Mouse (Mus musculus): ENCODE results near the gene Mbd6. TPM values are rescaled to one million over a fixed set of nuclear protein-coding genes. Genes with fewer than 3 reads are reported as not detected.

The Mbd6 gene
- total RNA-seq, 2 experiments from 2014 or later = 42.2 to 52.4 TPM

DNA sequence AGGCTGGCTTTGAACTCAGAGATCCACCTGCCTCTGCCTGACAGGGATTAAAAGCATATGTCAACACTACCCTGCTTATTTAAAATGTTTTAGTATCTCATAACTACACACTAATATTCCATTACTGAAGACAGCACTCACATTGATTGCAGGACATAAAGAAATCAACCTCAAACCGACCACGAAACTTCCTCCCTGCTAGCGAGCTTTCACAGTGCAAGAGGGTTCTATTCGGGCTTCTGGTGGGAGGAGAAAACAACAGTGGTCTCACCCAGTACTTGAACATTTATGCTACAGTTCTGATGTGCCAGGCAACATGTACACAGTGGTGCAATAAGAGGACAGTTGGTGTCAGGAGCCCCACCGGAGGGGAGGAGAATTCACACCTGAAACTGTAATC, 38.0 kb downstream of the Mbd6 start:
- no peak for TF ChIP-seq CTCF (IDR thresholded peaks at IDR 0.05)
- H3K27ac ChIP-seq = no peak overlapping the region
- intact Hi-C loops (cut with DNase I) = no loop called here
- DNase-seq (ENCODE audit: extremely low spot score in 1 of 2, low spot score in 2 of 2) = no peak
- H3K4me3 ChIP-seq = no peak overlapping the region

- Histone ChIP-seq H3K27ac (no peak overlapping the region), H3K4me3 (no peak overlapping the region)
- intact Hi-C loops (cut with DNase I) = no loop called here
- no peak for TF ChIP-seq CTCF (IDR thresholded peaks at IDR 0.05)
- DNase-seq (ENCODE audit: extremely low spot score in 1 of 2, low spot score in 2 of 2) = no peak
Observed at GRCm38 (mm10) chr10:127238241-127238824, 50.5 kb downstream of the Mbd6 start.

GRCm38 (mm10) chr10:127236541-127236940, 52.3 kb downstream of the Mbd6 start:
- Histone ChIP-seq H3K27ac (no peak overlapping the region), H3K4me3 (no peak overlapping the region)
- TF ChIP-seq CTCF (IDR thresholded peaks at IDR 0.05) = no peak
- no peak for DNase-seq (ENCODE audit: extremely low spot score in 1 of 2, low spot score in 2 of 2)
- intact Hi-C loops (cut with DNase I) = no loop called here

GRCm38 (mm10) chr10:127233141-127233540, 55.7 kb downstream of the Mbd6 start:
- intact Hi-C loops (cut with DNase I) = no loop called here
- Histone ChIP-seq H3K4me3 (no peak overlapping the region), H3K27ac (no peak overlapping the region)
- no peak for DNase-seq (ENCODE audit: extremely low spot score in 1 of 2, low spot score in 2 of 2)
- peak; percentile 30 for TF ChIP-seq CTCF (IDR thresholded peaks at IDR 0.05)

Other genes with a start within 250 kb of the Mbd6 start
- 10 to 100 TPM; 10.1 to 12.3 TPM for gene Mettl1, start 247.6 kb downstream of the Mbd6 start, total RNA-seq (2021)
- under 1 TPM in 1 of 2 experiments, not detected in 1; 0.21 TPM for gene Eef1akmt3, start 247.5 kb downstream of the Mbd6 start, total RNA-seq (2021)
- under 1 TPM; 0.36 to 0.77 TPM for gene Cyp27b1, start 240.8 kb downstream of the Mbd6 start, total RNA-seq (2021)
- gene March9, start 228.8 kb downstream of the Mbd6 start, total RNA-seq (2021) = 10 to 100 TPM; 18.1 to 22.5 TPM
- 10 to 100 TPM; 74.4 to 75.2 TPM for gene Cdk4, start 225.5 kb downstream of the Mbd6 start, total RNA-seq (2021)
- 10 to 100 TPM; 63.7 to 64.4 TPM for gene Tspan31, start 218.8 kb downstream of the Mbd6 start, total RNA-seq (2021)
- 100 to 1,000 TPM; 627 to 694 TPM for gene Agap2, start 213.7 kb downstream of the Mbd6 start, total RNA-seq (2021)
- 100 to 1,000 TPM; 109 to 114 TPM for gene Os9, start 167.9 kb downstream of the Mbd6 start, total RNA-seq (2021)
- 100 to 1,000 TPM; 122 to 125 TPM for gene B4galnt1, start 123.8 kb downstream of the Mbd6 start, total RNA-seq (2021)
- 1 to 10 TPM; 3.8 TPM for gene Slc26a10, start 108.4 kb downstream of the Mbd6 start, total RNA-seq (2021)
- gene Arhgef25, start 98.9 kb downstream of the Mbd6 start, total RNA-seq (2021) = 100 to 1,000 TPM; 198 to 208 TPM
- gene Dtx3, start 93.3 kb downstream of the Mbd6 start, total RNA-seq (2021) = 100 to 1,000 TPM; 207 to 223 TPM
- gene Pip4k2c, start 77.4 kb downstream of the Mbd6 start, total RNA-seq (2021) = 100 to 1,000 TPM; 113 to 115 TPM
- gene Kif5a, start 25.7 kb downstream of the Mbd6 start, total RNA-seq (2021) = 1,000 to 10,000 TPM; 1,016 to 1,023 TPM
- 100 to 1,000 TPM; 254 to 259 TPM for gene Dctn2, start 22.6 kb downstream of the Mbd6 start, total RNA-seq (2021)
- 10 to 100 TPM; 55.3 to 61.5 TPM for gene Mars, start 22.8 kb upstream of the Mbd6 start, total RNA-seq (2021)
- 1 to 10 TPM in 1 of 2 experiments, under 1 TPM in 1; 0.47 to 1.2 TPM for gene Arhgap9, start 32.9 kb upstream of the Mbd6 start, total RNA-seq (2021)
- gene Gli1, start 53.0 kb upstream of the Mbd6 start, total RNA-seq (2021) = 1 to 10 TPM; 3.3 to 4.5 TPM
- gene Inhbe, start 65.4 kb upstream of the Mbd6 start, total RNA-seq (2021) = under 1 TPM in 1 of 2 experiments, not detected in 1; 0.29 TPM
- not detected for gene Inhbc, start 81.4 kb upstream of the Mbd6 start, total RNA-seq (2021)
- gene R3hdm2, start 91.3 kb upstream of the Mbd6 start, total RNA-seq (2021) = 100 to 1,000 TPM; 365 to 382 TPM
- gene Stac3, start 212.7 kb upstream of the Mbd6 start, total RNA-seq (2021) = 1 to 10 TPM; 2.6 to 9.9 TPM
- 1 to 10 TPM; 4.2 to 5.6 TPM for gene Ndufa4l2, start 225.9 kb upstream of the Mbd6 start, total RNA-seq (2021)
- 10 to 100 TPM; 24.1 to 26.0 TPM for gene Shmt2, start 233.4 kb upstream of the Mbd6 start, total RNA-seq (2021)
- 1 to 10 TPM; 5.4 to 5.5 TPM for gene Nxph4, start 245.5 kb upstream of the Mbd6 start, total RNA-seq (2021)

Data from left cerebral cortex, adult 2 months (tissue).